Mouse (Mus musculus) midbrain, embryonic 16.5 days (tissue): Measurements from ENCODE around the gene Rexo4. TPM values are rescaled to one million over a fixed set of nuclear protein-coding genes. Genes with fewer than 3 reads are reported as not detected.

ENCODE experiments used
- ATAC-seq: fragments of 200-750 bp; cut with Nextera tagmentation; 2 replicates; pipeline ENCODE4 v1.8.0; 2017; ENCODE audit warnings: moderate TSS enrichment
- H3K27ac ChIP-seq: fragments of 300-500 bp; sonication (generic); 2 replicates; pipeline ENCODE4 v1.5.1; 2014; ENCODE audit warnings: mild to moderate bottlenecking, low read length, mixed read lengths
- H3K27me3 ChIP-seq: fragments of 300-500 bp; sonication (generic); 2 replicates; pipeline ENCODE4 v1.6.1; 2014; ENCODE audit warnings: low read depth, low read length, mixed read lengths; ENCODE audit not compliant: control insufficient read depth, insufficient read depth
- H3K36me3 ChIP-seq: fragments of 300-500 bp; sonication (generic); 2 replicates; pipeline ENCODE4 v1.6.1; 2014; ENCODE audit warnings: mild to moderate bottlenecking, low read length, moderate library complexity, mixed read lengths; ENCODE audit not compliant: control insufficient read depth, insufficient read depth
- H3K4me1 ChIP-seq: fragments of 300-500 bp; sonication (generic); 2 replicates; pipeline ENCODE4 v1.6.1; 2014; ENCODE audit warnings: mild to moderate bottlenecking, low read length, mixed read lengths; ENCODE audit not compliant: control insufficient read depth, insufficient read depth
- H3K4me2 ChIP-seq: fragments of 300-500 bp; sonication (generic); 2 replicates; pipeline ENCODE4 v1.6.1; 2014; ENCODE audit warnings: mild to moderate bottlenecking, low read length, mixed read lengths
- H3K4me3 ChIP-seq: fragments of 300-500 bp; sonication (generic); 2 replicates; pipeline ENCODE4 v1.5.1; 2014; ENCODE audit warnings: low read depth, mild to moderate bottlenecking, low read length, moderate library complexity, mixed read lengths
- H3K9ac ChIP-seq: fragments of 300-500 bp; sonication (generic); 2 replicates; pipeline ENCODE4 v1.6.1; 2014; ENCODE audit warnings: low read depth, low read length, mixed read lengths
- H3K9me3 ChIP-seq: fragments of 300-500 bp; sonication (generic); replicated peaks from 2 replicates; pipeline ENCODE4 v1.6.1; 2014; ENCODE audit warnings: mild to moderate bottlenecking, low read length, mixed read lengths; ENCODE audit not compliant: control insufficient read depth, poor library complexity, severe bottlenecking
- WGBS: fragments of 180-500 bp; shearing (Covaris S2); extraction: QIAGEN DNeasy Blood & Tissue Kit; methylation state at CpG from one replicate; pipeline ENCODE4 v1.1.7; 2014; 5-methylcytosine and 5-hydroxymethylcytosine counted together
- polyA plus RNA-seq: library from polyadenylated mRNA; unstranded; fragments of >200 nt; fragmentation: Nextera tagmentation; extraction: Ambion mirVana; gene quantifications from 2 replicates; pipeline ENCODE4 v1.2.1, GENCODE M21; 2015

The Rexo4 gene
- polyA plus RNA-seq, 1 experiment from 2014 or later = 35.8 TPM

GRCm38 (mm10) chr2:26907109-26907508 is 57.1 kb downstream of the Rexo4 start:
- no peaks in the 10 kb centered on the region for H3K9me3 ChIP-seq
- H3K9ac ChIP-seq = no peak overlapping the region
- ATAC-seq = no peak
- no peak overlapping the region for H3K4me2 ChIP-seq
- H3K4me1 ChIP-seq = peaks cover 30% of the 10 kb centered on the region
- H3K27ac ChIP-seq = no peak overlapping the region
- WGBS = 54% methylated on average over 4 of the region's 4 CpGs
- H3K27me3 ChIP-seq = no peaks in the 10 kb centered on the region
- peaks cover 24% of the 10 kb centered on the region for H3K36me3 ChIP-seq
- H3K4me3 ChIP-seq = no peak overlapping the region

- Histone ChIP-seq H3K4me1 (peaks cover 30% of the 10 kb centered on the region), H3K9me3 (no peaks in the 10 kb centered on the region), H3K4me3 (no peak overlapping the region), H3K9ac (no peak overlapping the region), H3K36me3 (peaks cover 21% of the 10 kb centered on the region), H3K27ac (no peak overlapping the region), H3K27me3 (no peaks in the 10 kb centered on the region), H3K4me2 (no peak overlapping the region)
- 92% methylated on average over 3 of the region's 3 CpGs for WGBS
- ATAC-seq = no peak
Observed at GRCm38 (mm10) chr2:26906431-26906830, 57.8 kb downstream of the Rexo4 start.

- Histone ChIP-seq H3K36me3 (peaks cover 21% of the 10 kb centered on the region), H3K4me1 (peaks cover 35% of the 10 kb centered on the region), H3K4me2 (no peak overlapping the region), H3K9ac (no peak overlapping the region), H3K27me3 (no peaks in the 10 kb centered on the region), H3K27ac (no peak overlapping the region), H3K4me3 (no peak overlapping the region), H3K9me3 (no peaks in the 10 kb centered on the region)
- no peak for ATAC-seq
- WGBS = 100% methylated on average over 2 of the region's 2 CpGs
Observed at GRCm38 (mm10) chr2:26905936-26906335, 58.2 kb downstream of the Rexo4 start.

Other genes with a start within 250 kb of the Rexo4 start
- gene Abo, start 99.4 kb downstream of the Rexo4 start, polyA plus RNA-seq = not detected in 2 replicates
- 30.7 and 32.6 TPM in 2 replicates for gene Surf6, start 61.5 kb downstream of the Rexo4 start, polyA plus RNA-seq
- gene Med22, start 53.7 kb downstream of the Rexo4 start, polyA plus RNA-seq = 134 and 137 TPM in 2 replicates
- gene Rpl7a, start 53.6 kb downstream of the Rexo4 start, polyA plus RNA-seq = 376 and 399 TPM in 2 replicates
- 58.6 and 59.2 TPM in 2 replicates for gene Surf2, start 48.0 kb downstream of the Rexo4 start, polyA plus RNA-seq
- gene Surf1, start 47.9 kb downstream of the Rexo4 start, polyA plus RNA-seq = 90.1 and 97.5 TPM in 2 replicates
- gene Surf4, start 30.5 kb downstream of the Rexo4 start, polyA plus RNA-seq = 99.9 and 103 TPM in 2 replicates
- 0.38 and 0.41 TPM in 2 replicates for gene Stkld1, start 30.3 kb downstream of the Rexo4 start, polyA plus RNA-seq
- not detected in 2 replicates for gene Adamts13, start 9.0 kb upstream of the Rexo4 start, polyA plus RNA-seq
- gene Cacfd1, start 45.5 kb upstream of the Rexo4 start, polyA plus RNA-seq = 103 and 116 TPM in 2 replicates
- gene Slc2a6, start 63.6 kb upstream of the Rexo4 start, polyA plus RNA-seq = 9.8 and 12.8 TPM in 2 replicates
- 0.24 TPM in 1 of 2 replicates, not detected in the other for gene Mymk, start 107.8 kb upstream of the Rexo4 start, polyA plus RNA-seq
- 10.6 and 10.8 TPM in 2 replicates for gene Adamtsl2, start 115.0 kb upstream of the Rexo4 start, polyA plus RNA-seq
- 5.0 and 8.1 TPM in 2 replicates for gene Fam163b, start 178.1 kb upstream of the Rexo4 start, polyA plus RNA-seq
- gene Dbh, start 200.8 kb upstream of the Rexo4 start, polyA plus RNA-seq = 0.36 and 0.88 TPM in 2 replicates